Mouse (Mus musculus): ENCODE results near the gene Vgf.

Gene Vgf

GRCm38 (mm10) chr5:137026092-137026491 is at the start of gene Vgf:
TSS of gene Vgf (plus strand) at chr5:137026392.
- no peak for DNase-seq (ENCODE audit: low read depth, low spot score)

GRCm38 (mm10) chr5:136977769-136978168 is 48.4 kb upstream of the Vgf start:
- no peak for DNase-seq (ENCODE audit: low read depth, low spot score)

DNA sequence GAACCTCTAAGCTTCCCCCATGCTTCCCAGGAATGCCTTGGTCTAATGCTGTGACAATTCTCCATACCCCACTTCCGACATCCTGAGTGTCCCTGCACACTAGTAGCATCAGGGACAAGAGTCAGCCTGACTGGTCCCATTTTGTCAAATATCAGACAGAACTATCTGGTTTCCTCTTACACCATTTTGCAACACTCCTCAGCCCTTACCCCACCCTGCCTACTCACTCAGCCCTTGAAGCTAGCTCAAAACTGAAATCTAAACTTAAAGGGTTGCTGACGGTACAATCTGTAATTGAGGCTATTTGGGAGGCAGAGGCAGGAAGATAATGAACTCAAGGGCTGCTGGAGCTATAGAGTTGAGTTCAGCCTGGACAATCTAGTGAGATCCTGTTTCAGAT is 46.4 kb upstream of the Vgf start:
- no peak for DNase-seq (ENCODE audit: low read depth, low spot score)

GRCm38 (mm10) chr5:136980974-136981373 is 45.2 kb upstream of the Vgf start:
- DNase-seq (ENCODE audit: low read depth, low spot score), result no peak

DNA sequence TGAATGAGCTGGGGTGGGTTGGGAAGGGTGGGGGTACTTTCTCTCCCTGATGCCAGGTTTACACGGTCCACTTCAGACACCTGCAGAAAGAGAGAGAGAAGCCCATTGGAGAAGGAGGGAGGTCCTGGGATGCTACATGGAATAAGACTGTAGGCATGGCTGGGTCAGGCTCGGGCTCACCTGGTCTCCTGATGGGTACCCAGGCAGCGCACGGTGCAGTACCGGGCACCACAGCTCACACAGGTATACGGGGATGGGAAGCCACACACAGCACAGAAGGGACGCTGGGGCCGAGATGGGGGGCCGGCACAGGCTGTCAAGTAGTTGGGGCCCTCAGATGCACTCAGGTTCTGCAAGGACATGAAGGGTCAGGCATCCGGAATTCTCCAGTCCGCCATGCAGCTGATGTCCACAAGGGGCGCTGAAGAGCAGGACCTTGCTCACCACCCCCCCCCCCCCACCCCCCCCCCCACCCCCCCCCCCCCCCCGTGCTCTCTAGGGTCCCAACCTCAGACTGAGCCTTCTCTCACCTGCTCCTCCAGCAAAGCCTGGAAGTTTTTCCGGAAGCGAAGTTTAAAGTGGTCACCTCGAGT is 43.8 kb upstream of the Vgf start:
- no peak for DNase-seq (ENCODE audit: low read depth, low spot score)

GRCm38 (mm10) chr5:136984828-136985227 is 41.4 kb upstream of the Vgf start:
- DNase-seq (ENCODE audit: low read depth, low spot score), result no peak

DNA sequence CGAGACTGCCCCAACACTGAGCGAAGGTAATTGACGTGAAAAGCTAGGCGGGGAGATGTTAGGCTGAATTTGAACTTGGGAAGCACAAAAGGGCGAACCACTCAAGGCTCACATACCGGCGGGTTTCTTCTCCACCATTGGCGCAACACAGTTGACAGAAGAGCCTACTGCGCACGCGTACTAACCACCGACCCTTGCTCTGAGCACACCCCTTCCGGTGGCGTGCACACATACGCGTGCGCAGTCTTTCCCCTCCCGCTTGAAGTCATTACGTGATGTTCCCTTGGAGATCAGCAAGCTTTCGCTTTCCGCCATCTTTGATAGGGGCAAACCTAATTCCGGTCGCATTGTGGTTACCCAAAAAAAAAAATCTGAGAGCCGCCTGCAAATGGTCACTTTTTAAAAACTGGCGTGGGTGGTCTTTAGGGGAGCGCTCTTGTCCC is 39.5 kb upstream of the Vgf start, which contains the start of gene Plod3:
Gene Plod3, plus strand, starts transcription at position 325 of the 443 bp plus-strand sequence.
- peak; percentile 99 for DNase-seq (ENCODE audit: low read depth, low spot score)

DNA sequence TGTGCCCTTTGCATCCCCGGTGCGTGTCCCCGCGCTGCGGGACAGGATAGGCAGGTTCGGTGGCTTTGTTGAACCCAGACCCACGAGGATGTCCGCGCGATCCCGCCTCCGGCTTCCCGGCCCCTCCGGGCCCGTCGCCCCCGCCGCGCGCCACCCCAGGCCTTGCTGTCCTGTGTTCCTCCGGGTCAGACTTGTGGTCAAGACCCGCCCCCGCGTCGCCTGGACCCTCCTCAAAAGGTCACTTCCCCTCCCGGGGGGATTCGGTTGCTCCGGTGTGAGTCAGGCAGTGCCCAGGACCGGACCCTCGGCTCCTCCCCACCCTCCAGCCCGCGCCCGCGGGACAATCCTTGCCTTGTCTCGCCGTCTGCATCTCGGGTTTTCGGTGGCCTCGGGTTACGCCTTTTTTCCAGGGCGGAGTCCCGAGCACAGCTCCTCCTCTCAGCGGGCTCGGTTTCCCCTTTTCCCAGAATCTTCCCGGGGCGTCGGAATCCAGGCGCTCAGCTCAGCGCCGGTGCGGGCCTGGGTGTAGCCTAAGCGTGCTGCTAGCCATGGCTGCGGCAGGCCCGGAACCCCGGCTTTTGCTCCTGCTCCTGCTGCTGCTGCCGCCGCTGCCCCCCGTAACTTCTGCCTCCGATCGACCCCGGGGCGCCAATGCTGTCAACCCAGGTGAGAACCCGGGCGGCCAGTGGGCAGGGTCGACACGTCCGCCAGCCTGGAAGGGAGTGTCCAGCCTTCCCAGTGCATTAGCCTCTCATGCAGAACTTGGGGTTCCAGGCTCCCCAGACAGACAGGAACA is 38.9 kb upstream of the Vgf start:
- peak; percentile 50 for DNase-seq (ENCODE audit: low read depth, low spot score)

GRCm38 (mm10) chr5:136987934-136988271 is 38.3 kb upstream of the Vgf start, which contains the start of gene Znhit1:
TSS of gene Znhit1 (minus strand) at chr5:136988021.
- no peak for DNase-seq (ENCODE audit: low read depth, low spot score)

DNA sequence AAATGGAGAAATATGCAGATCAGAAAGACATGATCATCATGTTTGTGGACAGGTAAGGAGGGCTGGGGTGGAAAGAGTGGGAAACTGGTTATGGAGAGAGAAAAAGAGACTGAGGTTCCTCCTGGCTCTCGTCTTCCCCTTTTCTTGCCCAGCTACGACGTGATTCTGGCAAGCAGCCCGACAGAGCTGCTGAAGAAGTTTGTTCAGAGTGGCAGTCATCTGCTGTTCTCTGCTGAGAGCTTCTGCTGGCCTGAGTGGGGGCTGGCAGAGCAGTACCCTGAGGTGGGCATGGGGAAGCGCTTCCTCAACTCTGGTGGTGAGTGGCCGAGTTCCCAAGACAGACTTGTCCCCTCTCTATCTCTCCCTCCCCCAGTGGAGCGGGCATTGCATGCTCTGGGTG is 37.8 kb upstream of the Vgf start:
- DNase-seq (ENCODE audit: low read depth, low spot score), result no peak

GRCm38 (mm10) chr5:136989801-136990200 is 36.4 kb upstream of the Vgf start:
- DNase-seq (ENCODE audit: low read depth, low spot score), result no peak

DNA sequence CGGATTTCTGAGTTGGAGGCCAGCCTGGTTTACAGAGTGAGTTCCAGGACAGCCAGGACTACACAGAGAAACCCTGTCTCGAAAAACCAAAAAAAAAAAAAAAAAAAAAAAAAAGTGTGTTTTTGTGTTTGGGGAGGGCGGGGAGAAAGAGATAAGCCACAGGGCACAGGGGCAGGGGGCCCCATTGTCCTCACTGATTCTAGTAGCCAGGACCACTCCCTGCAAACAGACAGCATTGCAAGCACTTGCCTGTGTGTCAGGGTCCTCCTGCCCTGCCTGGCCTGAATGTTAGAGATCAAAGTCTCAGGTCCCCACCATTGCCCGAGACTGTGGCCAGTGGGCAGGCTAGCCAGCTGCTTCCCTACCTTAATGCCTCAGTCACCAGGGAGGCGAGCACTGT is 26.7 kb upstream of the Vgf start:
- DNase-seq (ENCODE audit: low read depth, low spot score), result no peak

GRCm38 (mm10) chr5:137000612-137001011 is 25.6 kb upstream of the Vgf start:
- no peak for DNase-seq (ENCODE audit: low read depth, low spot score)

DNA sequence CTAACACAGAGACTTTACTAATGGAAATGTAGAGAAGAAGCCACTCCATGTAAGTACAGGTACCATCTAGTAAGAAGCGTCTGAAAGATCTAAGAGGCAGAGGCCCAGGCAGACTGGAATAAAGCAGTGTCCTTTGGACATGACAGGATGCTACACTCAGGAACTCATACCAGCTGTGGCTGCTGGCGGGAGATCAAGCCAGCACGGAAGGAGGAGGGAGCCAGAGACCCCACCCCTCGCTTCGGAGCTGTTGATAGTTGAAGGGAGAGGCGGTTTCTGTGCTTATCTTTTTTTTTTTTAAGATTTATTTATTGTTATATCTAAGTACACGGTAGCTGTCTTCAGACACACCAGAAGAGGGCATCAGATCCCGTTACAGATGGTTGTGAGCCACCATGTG is 18.9 kb upstream of the Vgf start:
- no peak for DNase-seq (ENCODE audit: low read depth, low spot score)

- DNase-seq (ENCODE audit: low read depth, low spot score), result no peak
Measured at GRCm38 (mm10) chr5:137009988-137010387, 16.2 kb upstream of the Vgf start.

- DNase-seq (ENCODE audit: low read depth, low spot score), result no peak
Measured at GRCm38 (mm10) chr5:137012401-137012950, 13.7 kb upstream of the Vgf start.

GRCm38 (mm10) chr5:137015913-137016312 is 10.3 kb upstream of the Vgf start:
- DNase-seq (ENCODE audit: low read depth, low spot score), result no peak

DNA sequence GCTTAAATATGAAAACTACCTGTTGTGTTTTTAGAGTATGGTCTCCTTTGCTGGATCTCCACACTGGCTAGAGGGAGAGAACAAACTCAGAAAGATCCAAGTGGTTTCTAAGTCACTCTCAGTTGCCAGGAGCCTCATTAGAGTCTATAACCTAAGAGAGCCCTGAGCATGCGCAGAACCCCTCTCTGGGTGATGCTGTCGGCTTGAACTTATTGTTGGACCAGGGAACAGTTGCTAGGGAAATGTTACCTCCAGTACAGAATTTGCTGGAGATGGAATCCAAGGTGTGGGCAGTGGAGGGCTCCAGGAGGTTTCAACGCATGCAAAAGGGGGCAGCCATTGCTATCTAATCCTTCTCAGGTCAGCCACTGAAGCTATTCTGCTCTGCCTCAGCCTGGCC is 1.9 kb upstream of the Vgf start:
- no peak for DNase-seq (ENCODE audit: low read depth, low spot score)

DNA sequence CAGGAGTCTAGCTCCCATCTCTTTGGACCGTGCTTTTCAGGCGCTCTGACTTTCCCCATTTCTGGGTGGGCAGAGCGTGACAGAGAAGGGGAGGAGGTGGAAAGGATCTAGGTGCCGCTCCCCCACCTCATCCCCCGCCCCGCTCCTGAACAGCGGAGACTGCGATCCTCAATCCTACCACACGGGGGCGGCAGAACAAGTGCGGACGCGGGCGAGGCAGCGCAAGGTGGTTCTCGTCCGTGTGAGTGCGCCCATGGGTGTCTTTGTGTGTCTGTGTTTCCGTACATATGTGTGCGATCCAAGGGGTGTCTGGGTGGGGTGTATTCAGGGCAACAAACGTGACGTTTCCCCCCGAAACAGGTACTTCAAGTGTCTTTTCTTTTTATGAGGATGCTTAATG is 1.1 kb upstream of the Vgf start:
- no peak for DNase-seq (ENCODE audit: low read depth, low spot score)

DNA sequence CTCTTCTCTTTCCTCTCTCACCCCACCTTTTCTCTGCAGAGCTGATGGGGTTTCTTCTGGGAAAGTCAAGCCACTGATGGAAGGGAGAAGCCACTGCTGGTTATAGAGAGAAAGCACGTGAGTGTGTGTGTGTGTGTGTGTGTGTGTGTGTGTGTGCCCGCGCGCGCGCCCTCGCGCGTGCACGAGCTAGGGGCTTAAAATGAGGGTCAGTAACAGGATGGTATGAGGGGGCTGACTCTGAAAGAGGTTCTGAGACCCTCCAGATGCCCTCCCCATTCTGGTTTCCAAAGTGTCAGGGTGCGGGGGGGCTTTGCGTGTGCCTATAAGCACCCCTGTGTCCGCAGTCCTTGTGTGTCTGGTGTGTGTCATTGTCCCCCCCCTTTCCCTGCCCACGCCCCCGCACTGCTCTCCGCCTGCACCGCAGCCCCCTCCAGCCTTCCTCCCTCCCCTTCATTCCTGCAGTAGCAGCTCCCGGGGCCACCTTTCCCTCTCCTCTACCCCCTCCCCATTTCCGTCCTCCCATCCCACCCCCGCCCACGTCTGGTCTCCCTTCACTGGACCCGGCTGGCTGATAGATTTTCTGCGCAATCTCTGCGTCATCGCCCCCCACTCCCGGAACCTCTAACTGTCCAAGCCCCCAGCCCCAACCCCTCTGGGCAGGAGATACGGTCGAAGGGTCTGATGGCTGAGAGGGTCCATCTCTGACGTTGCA is 2.5 kb downstream of the Vgf start:
- no peak for DNase-seq (ENCODE audit: low read depth, low spot score)

GRCm38 (mm10) chr5:137029273-137029585 is 3.0 kb downstream of the Vgf start:
- no peak for DNase-seq (ENCODE audit: low read depth, low spot score)

DNA sequence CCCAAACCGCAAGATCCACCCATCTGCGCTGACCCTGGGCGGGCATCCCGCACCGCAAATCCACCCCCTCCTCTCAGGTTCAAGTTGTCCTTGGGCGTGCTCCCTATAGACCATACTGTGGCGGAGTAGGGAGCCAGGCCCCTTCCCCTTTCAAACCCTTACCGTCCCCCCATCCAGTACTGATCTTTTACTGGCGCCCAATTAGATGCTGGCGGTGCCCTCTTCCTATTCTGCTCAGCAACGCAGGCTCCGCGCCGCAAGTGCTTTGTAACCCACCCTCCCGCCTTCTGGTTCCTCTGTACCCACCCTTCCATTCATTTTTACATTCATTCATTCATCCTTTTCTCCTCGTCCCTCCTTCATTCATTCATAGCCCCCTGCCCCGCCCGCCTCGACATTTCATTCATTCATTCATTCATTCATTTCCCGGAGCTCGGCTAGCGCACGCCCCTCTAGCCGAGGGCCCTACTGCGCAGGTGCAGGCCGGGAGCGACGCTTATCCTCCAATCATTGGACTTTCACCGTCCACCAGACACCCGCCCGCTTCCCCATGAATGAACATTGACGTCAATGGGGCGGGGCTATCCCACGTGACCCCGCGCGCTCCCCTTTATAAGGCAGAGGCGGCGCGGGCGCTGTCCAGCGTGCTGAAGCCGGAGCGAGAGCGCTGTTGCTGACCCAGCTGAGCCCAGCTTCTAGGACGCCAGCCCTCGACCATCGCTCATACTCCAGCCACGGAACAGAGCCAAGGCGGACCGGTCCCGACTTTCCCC is 3.6 kb downstream of the Vgf start:
- peak; percentile 86 for DNase-seq (ENCODE audit: low read depth, low spot score)

Data from telencephalon, adult 2 months (tissue).